Mouse (Mus musculus) E14TG2a.4 (cell line): ENCODE results near the gene Chst8.

Experiments
- CTCF ChIP-seq: conservative IDR thresholded peaks from 2 replicates; pipeline ENCODE4 v1.5.1; 2014; ENCODE audit warnings: low read length
- NANOG ChIP-seq: IDR thresholded peaks from 2 replicates; pipeline ENCODE4 v1.6.1; 2014; ENCODE audit warnings: borderline replicate concordance, low read length, mixed read lengths

- TF ChIP-seq CTCF (no peak), NANOG (no peak)
Measured at GRCm38 (mm10) chr7:34696086-34696485, 116.4 kb downstream of the Chst8 start.
